Mouse (Mus musculus) bone marrow, adult 2 months (tissue): ENCODE results near the gene Upf2.

Experiments used
- CTCF ChIP-seq: fragments of 200-500 bp; IDR thresholded peaks from 2 replicates; pipeline ENCODE4 v1.5.1; 2011; ENCODE audit warnings: low read length, control low read depth; ENCODE audit not compliant: control insufficient read depth, insufficient read depth
- POLR2A ChIP-seq: fragments of 200-500 bp; IDR thresholded peaks from 2 replicates; pipeline ENCODE4 v1.6.1; 2011; ENCODE audit warnings: low read depth, mild to moderate bottlenecking, control low read depth, low read length, borderline replicate concordance; ENCODE audit not compliant: control insufficient read depth

GRCm38 (mm10) chr2:6060071-6060804 lies 109.0 kb downstream of the Upf2 start:
- TF ChIP-seq POLR2A = no peak
- TF ChIP-seq CTCF = no peak
